Mouse (Mus musculus) brain, adult 10 weeks (tissue): ENCODE data around the gene Cops3. TPM values are rescaled to one million over a fixed set of nuclear protein-coding genes. Genes with fewer than 3 reads are reported as not detected.

Experiments
- polyA plus RNA-seq: library from polyadenylated mRNA; stranded (reverse); fragments of 350-450 nt; fragmentation: Illumina TruSeq; extraction: RNeasy Lipid Tissue Mini Kit (QIAGEN cat#74804); gene quantifications from one replicate; pipeline ENCODE4 v1.2.3, GENCODE M21; 2015; ENCODE audit warnings: low read depth, low replicate concordance

Cops3 gene
- 139 TPM for polyA plus RNA-seq

DNA sequence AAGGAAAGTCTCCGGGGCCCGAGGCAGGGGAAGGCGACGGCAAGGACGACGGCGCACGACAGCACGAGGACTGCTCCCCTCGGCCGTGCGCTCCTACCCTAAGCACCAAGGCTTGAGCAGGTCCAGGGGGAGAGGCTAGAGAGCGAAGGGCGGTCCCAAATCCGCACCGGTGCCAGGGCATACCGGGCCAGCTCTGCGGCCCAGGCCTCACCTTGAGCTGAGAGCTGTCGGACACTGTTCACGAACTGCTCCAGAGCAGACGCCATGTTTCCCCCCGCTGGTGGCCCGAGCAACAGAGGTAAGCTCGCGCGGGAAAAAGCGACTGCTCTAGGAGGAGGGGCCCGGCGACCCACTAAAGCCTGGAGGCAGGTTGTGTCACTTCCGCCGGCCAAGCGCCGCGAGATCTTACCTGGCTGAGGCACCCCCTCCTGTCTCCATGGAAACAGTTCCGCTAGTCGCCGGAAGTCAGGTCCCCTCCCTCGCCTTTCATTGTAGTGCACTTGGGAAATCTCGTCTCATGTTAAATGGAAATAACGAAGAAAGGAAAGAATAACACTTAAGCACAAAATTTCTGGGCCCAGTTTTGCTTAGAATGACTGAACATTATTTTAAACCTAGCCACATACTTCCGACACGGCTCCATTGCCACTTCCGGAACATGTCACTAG is at the start of gene Cops3:
Gene Cops3 (minus strand): TSS at position 380 of the 668 bp plus-strand sequence.

DNA sequence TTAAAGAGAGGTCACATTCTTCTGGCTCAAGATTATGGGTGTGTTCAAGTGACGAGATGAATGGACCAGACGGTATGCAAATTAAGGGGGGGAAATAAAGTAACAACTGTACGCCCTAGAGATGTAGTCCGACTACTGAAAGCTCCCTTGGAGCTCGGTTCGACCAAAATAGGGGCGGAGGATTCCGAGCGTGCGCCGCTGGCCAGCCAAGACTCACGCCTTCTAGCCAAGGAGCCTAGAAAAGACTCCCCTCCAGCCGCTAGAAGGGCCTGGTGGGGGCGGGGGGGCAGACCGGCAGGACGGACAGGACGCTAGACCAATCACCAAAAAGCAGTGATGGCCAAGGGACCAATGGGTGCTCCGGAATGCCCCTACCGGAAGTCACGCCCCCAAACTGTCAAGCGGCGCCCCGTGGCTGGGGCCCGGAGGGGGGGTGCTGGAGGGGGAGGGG is 605 bp downstream of the Cops3 start, which contains the start of gene Nt5m:
Gene Nt5m (plus strand): TSS at position 440 of the 451 bp plus-strand sequence.

DNA sequence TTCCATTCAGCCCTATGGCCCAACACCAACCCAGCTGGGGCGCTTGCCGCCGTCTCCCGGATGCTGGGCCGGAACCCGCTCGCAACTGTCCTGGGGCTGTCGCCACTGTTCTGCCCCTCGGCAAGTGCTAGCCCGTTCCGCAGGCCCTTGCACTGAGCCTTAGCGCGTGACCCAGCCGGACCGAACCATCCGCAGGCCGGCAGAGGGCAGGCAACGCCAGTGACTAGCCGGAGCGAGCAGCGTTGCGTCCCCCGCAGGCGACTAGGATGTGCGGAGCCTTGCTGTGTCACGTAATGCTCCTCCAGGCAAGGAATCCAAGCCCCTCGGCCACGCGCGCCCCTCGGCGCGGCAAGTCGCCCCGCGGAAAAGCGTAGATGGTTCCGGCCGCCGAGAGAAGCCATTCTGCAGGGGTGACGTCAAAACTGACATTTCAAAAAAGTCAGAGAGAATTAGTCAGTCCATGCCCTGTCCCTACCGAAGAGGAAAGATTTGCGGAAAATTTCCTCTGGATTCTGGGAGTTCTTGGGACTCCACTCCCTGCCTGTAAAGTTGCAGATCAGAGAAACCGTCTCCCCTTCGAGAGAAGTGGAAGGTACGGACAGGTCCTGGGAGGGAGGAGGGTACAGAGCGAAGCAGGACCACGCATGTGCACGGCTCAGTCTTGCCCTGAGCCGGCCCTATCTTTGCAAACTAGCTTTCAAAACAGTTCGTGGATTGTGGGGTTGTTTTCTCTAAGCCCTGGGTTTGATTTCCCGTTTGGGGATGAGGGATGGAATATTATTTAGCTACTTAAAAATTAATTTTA is 29.8 kb downstream of the Cops3 start, which contains the start of gene Flcn:
Gene Flcn (minus strand): TSS at position 347 of the 805 bp plus-strand sequence.

DNA sequence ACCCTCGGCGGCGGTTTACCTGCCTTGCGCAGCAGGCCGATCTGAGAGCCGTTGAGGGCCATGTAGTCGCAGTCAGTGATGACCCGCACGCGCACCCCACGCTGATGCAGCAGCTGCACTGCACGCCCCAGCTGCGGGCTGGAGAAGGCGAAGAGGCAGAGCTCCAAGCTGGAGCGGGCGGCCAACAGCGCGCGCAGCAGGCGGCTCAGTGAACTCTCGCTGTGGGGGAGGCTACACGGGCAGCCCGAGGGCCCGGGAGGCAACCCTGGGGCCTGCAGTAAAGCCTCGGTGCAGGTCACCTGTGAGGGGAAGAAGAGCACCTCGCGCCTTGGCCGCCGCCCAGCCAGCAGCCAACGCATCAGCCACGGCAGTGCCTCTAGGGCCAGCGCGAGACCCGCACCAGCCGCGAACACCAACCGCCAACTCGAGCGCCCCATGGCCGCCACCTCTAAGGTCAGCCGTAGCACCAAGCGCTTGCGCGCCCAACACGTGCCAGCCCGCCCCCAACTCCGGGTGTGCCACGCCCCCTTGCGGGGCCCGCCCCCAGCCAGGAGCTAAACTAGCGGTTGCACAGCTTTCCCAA is 52.3 kb downstream of the Cops3 start, which contains the start of gene Pld6:
Gene Pld6 (minus strand): TSS at position 447 of the 583 bp plus-strand sequence.

Other genes with a start within 250 kb of the Cops3 start
- gene Olfr223, start 246.5 kb downstream of the Cops3 start, polyA plus RNA-seq: not detected
- gene Mprip, start 178.5 kb downstream of the Cops3 start, polyA plus RNA-seq: 149 TPM
- 1.6 TPM for gene Pld6, start 52.2 kb downstream of the Cops3 start, polyA plus RNA-seq
- gene Flcn, start 29.8 kb downstream of the Cops3 start, polyA plus RNA-seq: 40.7 TPM
- 75.2 TPM for gene Nt5m, start 391 bp downstream of the Cops3 start, polyA plus RNA-seq
- 50.6 TPM for gene Med9, start 108.4 kb upstream of the Cops3 start, polyA plus RNA-seq
- 19.0 TPM for gene Rasd1, start 125.1 kb upstream of the Cops3 start, polyA plus RNA-seq
- 5.3 TPM for gene Pemt, start 206.7 kb upstream of the Cops3 start, polyA plus RNA-seq